Mouse (Mus musculus) hindbrain, embryonic 16.5 days (tissue): ENCODE measurements at regions not wholly inside any gene's neighbourhood (a gene's known extent, or its start where the extent isn't known, plus 50 kb on each side); places are given as distances from the start of the nearest gene placed in this dataset.

Source experiments
- ATAC-seq: fragments of 200-750 bp; cut with Nextera tagmentation; 2 replicates; pipeline ENCODE4 v1.8.0; 2017; ENCODE audit warnings: moderate TSS enrichment, moderate library complexity
- H3K27ac ChIP-seq: fragments of 300-500 bp; sonication (generic); 2 replicates; pipeline ENCODE4 v1.5.1; 2014; ENCODE audit warnings: low read depth, mild to moderate bottlenecking, control low read depth, low read length, moderate library complexity
- H3K27me3 ChIP-seq: fragments of 300-500 bp; sonication (generic); replicated peaks from 2 replicates; pipeline ENCODE4 v1.6.1; 2014; ENCODE audit warnings: low read length; ENCODE audit not compliant: control insufficient read depth, insufficient read depth
- H3K36me3 ChIP-seq: fragments of 300-500 bp; sonication (generic); 2 replicates; pipeline ENCODE4 v1.6.1; 2014; ENCODE audit warnings: mild to moderate bottlenecking, low read length, moderate library complexity, mixed read lengths; ENCODE audit not compliant: control insufficient read depth, insufficient read depth
- H3K4me1 ChIP-seq: fragments of 300-500 bp; sonication (generic); 2 replicates; pipeline ENCODE4 v1.6.1; 2014; ENCODE audit warnings: low read depth, low read length; ENCODE audit not compliant: control insufficient read depth, insufficient read depth
- H3K4me2 ChIP-seq: fragments of 300-500 bp; sonication (generic); 2 replicates; pipeline ENCODE4 v1.6.1; 2014; ENCODE audit warnings: mild to moderate bottlenecking, low read length, control low read depth, moderate library complexity
- H3K4me3 ChIP-seq: fragments of 300-500 bp; sonication (generic); 2 replicates; pipeline ENCODE4 v1.5.1; 2014; ENCODE audit warnings: mild to moderate bottlenecking, low read length, control low read depth, moderate library complexity
- H3K9ac ChIP-seq: fragments of 300-500 bp; sonication (generic); 2 replicates; pipeline ENCODE4 v1.6.1; 2014; ENCODE audit warnings: low read depth, mild to moderate bottlenecking, control low read depth, low read length, moderate library complexity
- H3K9me3 ChIP-seq: fragments of 300-500 bp; sonication (generic); 2 replicates; pipeline ENCODE4 v1.6.1; 2014; ENCODE audit warnings: mild to moderate bottlenecking, low read length, moderate library complexity; ENCODE audit not compliant: control insufficient read depth
- WGBS: fragments of 180-500 bp; shearing (Covaris S2); extraction: QIAGEN DNeasy Blood & Tissue Kit; methylation state at CpG from one replicate; pipeline ENCODE4 v1.1.7; 2014; 5-methylcytosine and 5-hydroxymethylcytosine counted together

DNA sequence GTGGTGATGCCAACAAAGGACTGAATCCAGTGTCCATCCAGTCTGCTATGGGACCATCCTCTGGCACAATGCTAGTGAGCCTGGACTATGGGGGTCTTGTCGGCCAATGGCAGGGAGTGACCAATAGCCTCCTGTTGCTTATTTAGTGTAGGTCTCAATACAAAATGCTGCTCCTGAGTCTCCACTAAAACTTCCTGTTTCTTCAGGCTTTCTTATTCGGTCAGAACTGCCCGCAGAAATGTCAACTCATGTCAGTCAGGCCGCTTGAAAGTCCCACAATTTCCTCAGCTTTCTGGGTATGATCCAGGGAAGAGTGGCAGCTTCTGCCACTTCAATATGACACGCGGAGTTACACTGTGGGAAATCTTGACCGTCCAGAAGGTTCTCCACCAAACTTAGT, 94.7 kb upstream of the Jazf1 start:
- Histone ChIP-seq H3K36me3 (no peaks in the 10 kb centered on the region), H3K4me3 (no peak overlapping the region), H3K27me3 (no peaks in the 10 kb centered on the region; the same call in 1 of the 2 replicates), H3K9ac (no peak overlapping the region), H3K27ac (no peak overlapping the region), H3K4me1 (no peaks in the 10 kb centered on the region), H3K4me2 (no peak overlapping the region), H3K9me3 (no peaks in the 10 kb centered on the region)
- no peak for ATAC-seq
- WGBS: 91% methylated on average over 7 of the region's 7 CpGs

DNA sequence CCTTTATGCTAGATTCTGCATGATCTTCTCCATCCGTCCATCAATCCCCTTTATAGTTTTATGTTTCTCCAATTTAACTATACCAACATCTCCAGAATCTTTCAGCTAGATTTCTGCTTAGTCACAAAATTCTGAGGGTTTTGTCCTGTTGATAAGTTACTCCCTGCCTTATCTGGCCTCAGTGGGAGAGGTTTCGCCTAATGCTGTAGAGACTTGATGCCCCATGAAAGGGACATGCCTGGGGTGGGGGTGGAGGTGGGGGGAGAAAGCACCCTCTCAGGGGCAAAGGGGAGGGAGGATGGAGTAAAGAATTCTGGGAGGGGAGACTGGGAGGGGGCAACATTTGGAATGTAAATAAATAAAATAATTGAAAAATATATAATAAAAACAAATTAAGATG, 93.2 kb upstream of the Jazf1 start:
- no peak for ATAC-seq
- Histone ChIP-seq H3K9me3 (no peaks in the 10 kb centered on the region), H3K27ac (no peak overlapping the region), H3K4me1 (no peaks in the 10 kb centered on the region), H3K4me2 (no peak overlapping the region), H3K27me3 (no peaks in the 10 kb centered on the region; the same call in 1 of the 2 replicates), H3K9ac (no peak overlapping the region), H3K36me3 (no peaks in the 10 kb centered on the region), H3K4me3 (no peak overlapping the region)
- WGBS: 85% methylated on average over 2 of the region's 2 CpGs

DNA sequence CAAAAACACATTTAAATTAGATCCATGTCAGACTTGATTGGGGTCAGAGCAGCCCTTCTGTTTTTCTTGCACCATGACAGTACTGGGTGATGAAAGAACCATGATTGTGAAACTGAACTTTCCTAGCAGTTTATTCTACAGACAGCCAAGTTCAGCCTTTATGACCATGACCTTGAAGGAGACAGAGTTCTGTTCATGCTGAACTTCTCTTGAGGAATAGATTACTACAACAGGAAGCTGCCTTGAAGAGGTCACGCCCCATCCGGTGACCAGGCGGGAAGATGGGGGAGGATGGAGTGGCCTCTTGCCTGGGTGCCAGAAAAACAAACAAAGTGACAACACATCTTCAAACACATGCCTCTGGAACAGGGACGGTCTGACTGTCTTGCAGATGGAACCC, 86.2 kb upstream of the Jazf1 start:
- Histone ChIP-seq H3K4me3 (no peak overlapping the region), H3K4me1 (no peaks in the 10 kb centered on the region), H3K9me3 (no peaks in the 10 kb centered on the region), H3K9ac (no peak overlapping the region), H3K27me3 (no peaks in the 10 kb centered on the region; the same call in 1 of the 2 replicates), H3K4me2 (no peak overlapping the region), H3K36me3 (no peaks in the 10 kb centered on the region), H3K27ac (no peak overlapping the region)
- ATAC-seq: no peak
- whole genome bisulfite sequencing: 75% methylated on average over 4 of the region's 4 CpGs

DNA sequence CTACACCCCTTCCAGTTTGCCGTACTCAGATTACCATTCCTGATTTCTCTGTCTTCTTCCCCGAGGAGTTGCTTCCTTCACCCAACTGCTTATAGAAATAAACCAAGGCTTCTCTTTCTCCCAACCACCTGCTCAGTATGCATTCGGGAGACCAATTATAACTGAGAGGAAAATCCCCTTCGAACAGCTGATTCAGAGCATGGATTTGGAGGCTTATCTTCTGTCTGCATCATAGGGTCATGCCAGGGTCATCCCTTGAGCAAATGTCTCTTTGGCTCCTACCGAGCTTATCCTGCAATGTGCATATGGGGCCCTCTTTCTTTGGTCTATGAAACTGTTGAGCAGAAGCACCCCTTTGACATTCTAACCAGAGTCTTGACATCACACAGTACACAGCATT, 79.0 kb upstream of the Jazf1 start:
- H3K27me3 ChIP-seq: no peaks in the 10 kb centered on the region; the same call in 1 of the 2 replicates
- no peak overlapping the region for H3K4me3 ChIP-seq
- H3K4me1 ChIP-seq: no peaks in the 10 kb centered on the region
- 68% methylated on average over 5 of the region's 5 CpGs for WGBS
- no peak overlapping the region for H3K27ac ChIP-seq
- no peaks in the 10 kb centered on the region for H3K9me3 ChIP-seq
- no peaks in the 10 kb centered on the region for H3K36me3 ChIP-seq
- no peak overlapping the region for H3K4me2 ChIP-seq
- no peak overlapping the region for H3K9ac ChIP-seq
- ATAC-seq: no peak

DNA sequence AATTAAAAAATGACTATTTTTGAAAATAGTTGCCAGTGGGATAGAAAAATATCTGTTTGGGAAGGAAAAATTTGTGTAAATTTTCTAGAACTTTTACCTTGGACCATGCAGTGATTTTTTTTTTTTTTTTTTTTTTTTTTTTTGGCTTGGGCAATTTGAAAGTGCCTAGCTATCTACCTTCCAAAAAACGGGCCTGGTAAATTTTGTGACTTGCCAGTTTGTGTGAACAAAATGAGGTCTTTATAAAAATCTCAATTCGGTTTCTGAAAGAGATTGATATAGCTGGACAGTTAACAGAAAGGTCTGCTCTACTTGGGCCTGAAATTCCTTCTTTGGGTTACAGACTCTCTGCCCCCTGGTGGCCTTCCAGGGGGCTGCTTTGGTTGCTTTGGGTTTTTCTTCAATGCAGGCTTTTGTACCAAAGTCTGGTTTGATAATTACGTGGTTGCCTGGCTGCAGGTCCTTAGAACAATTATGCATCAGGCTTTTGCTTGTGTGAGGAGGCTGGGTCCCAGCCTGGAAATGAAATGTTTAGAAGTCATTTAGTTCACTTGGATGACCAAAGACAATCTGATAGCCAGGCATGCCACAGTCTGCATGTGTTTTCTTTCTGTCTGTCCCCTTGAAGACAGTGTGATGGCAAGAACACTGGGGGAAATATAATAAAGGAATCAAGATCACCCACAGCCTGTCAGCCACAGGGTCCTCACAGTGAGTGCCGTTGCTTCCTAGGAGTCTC, 75.6 kb upstream of the Jazf1 start:
- Histone ChIP-seq H3K27ac (no peak overlapping the region), H3K4me2 (no peak overlapping the region), H3K36me3 (no peaks in the 10 kb centered on the region), H3K9me3 (no peaks in the 10 kb centered on the region), H3K4me1 (no peaks in the 10 kb centered on the region), H3K4me3 (no peak overlapping the region), H3K9ac (no peak overlapping the region), H3K27me3 (no peaks in the 10 kb centered on the region)
- 13% methylated on average over 4 of the region's 4 CpGs for WGBS
- ATAC-seq: peak; percentile 20; the same call in 1 of the 2 replicates

DNA sequence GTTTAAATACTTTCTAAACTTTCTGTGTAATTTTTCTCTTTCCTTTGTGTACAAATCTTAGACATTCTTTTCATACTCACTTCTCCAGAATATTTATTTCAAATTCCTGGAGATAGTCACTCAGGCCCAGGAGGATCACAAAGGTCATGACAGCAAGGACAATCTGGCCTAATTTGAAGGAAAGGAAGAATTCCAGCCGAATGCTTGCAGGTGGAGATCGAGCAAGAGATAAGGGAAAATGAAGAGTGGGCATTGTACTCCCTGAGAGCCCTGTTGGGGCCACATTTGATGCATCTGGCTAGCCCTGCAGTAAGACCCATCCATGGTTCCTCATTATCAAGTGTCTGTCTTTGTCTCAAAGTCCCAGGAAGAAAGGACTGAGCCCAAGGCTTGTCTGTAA, 66.0 kb upstream of the Jazf1 start:
- Histone ChIP-seq H3K4me1 (no peaks in the 10 kb centered on the region), H3K9ac (no peak overlapping the region), H3K4me2 (no peak overlapping the region), H3K36me3 (no peaks in the 10 kb centered on the region), H3K9me3 (no peaks in the 10 kb centered on the region), H3K27me3 (no peaks in the 10 kb centered on the region), H3K27ac (no peak overlapping the region), H3K4me3 (no peak overlapping the region)
- ATAC-seq: no peak
- whole genome bisulfite sequencing: 77% methylated on average over 2 of the region's 2 CpGs

DNA sequence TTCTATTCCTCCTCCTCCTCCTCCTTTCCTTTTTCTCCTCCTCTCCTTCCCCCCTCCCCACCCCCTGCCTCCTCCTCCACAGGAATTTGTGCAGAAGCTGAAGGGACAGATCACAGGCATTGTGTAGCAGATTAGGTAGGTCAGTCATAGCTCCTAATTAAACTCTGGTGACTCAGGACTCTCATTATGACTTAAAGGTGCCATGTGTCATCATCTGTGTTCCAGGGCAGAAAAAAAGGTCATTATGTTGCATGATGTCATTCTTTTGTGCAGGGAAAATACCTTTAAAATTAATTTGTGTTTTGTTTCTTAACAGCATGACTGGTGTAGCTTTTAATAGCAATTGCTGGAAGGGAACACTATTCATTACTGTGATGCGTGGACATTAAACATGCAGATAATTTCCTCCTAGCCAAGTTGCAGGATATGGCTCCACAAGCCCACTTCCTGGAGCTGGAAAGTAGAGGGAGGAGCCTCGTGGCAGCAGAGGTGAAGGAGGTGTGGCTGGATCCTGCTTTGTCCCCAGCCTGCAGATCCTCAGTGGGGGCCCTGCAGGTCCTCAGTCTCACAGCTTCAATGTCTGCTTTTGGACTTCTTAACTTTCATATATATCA, 62.4 kb upstream of the Jazf1 start:
- WGBS: 19% methylated on average over 2 of the region's 2 CpGs

DNA sequence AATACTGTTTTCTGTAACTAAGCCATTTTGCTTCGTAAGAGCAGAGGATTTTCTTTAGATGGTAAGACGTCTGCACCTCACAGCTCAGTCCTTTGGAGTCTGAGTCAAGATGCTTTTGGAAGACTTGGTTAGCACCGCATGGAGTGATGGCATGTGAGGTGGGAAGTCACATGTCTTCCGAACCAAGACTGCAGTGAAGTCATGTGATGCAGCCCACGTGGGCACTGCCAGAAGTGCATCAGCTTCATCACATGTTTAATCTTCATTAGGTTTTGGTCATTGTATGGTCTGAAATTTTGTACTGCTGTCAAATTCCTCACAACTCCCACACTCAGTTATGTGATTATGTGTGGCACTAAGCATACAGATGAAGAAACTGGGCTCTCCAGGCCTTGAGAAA, 58.3 kb upstream of the Jazf1 start:
- Histone ChIP-seq H3K9me3 (no peaks in the 10 kb centered on the region), H3K36me3 (no peaks in the 10 kb centered on the region), H3K9ac (no peak overlapping the region), H3K4me2 (no peak overlapping the region), H3K4me3 (no peak overlapping the region), H3K27me3 (no peaks in the 10 kb centered on the region), H3K4me1 (no peaks in the 10 kb centered on the region), H3K27ac (no peak overlapping the region)
- ATAC-seq: no peak
- 82% methylated on average over 5 of the region's 5 CpGs for WGBS

More for the DNA sequence above, 62.4 kb upstream of the Jazf1 start:
- Histone ChIP-seq H3K9ac (no peak overlapping the region), H3K4me2 (no peak overlapping the region), H3K27me3 (no peaks in the 10 kb centered on the region), H3K4me1 (no peaks in the 10 kb centered on the region), H3K9me3 (no peaks in the 10 kb centered on the region), H3K4me3 (no peak overlapping the region), H3K27ac (no peak overlapping the region), H3K36me3 (no peaks in the 10 kb centered on the region)
- ATAC-seq: no peak

DNA sequence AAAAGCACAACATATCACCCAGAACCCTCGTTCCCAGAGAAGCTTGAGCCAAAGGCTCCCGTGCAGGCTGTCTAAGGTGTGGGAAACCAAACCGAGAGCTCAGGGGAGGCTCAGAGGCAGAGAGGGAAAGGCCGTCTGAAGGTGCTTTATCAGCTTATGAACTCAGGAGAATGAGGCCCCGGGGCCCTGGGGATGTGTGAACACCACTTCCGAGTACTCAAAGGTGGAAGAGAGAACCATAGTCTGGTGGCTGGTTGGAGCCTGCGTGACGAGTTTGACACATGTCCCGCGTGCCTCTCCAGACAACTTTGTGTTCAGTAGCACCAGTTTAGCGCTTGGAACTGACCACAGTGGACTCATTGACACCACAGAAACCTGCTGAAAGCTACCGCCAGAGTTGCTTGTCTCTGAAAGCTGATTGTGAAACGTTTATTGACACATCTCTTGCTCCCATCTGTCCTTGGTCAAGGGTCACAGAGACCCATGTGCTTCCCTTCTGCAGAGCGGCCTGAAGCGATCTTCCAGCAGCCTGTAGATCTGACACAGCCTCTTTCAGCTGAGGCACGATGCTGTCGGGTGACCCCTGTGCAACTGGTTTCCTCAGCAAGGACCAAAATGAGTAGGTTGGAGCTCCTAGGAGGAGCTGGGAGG, 56.5 kb upstream of the Jazf1 start:
- Histone ChIP-seq H3K4me2 (no peak overlapping the region), H3K4me3 (no peak overlapping the region), H3K4me1 (no peaks in the 10 kb centered on the region), H3K9me3 (no peaks in the 10 kb centered on the region), H3K27ac (no peak overlapping the region), H3K36me3 (no peaks in the 10 kb centered on the region), H3K27me3 (no peaks in the 10 kb centered on the region), H3K9ac (no peak overlapping the region)
- WGBS: 87% methylated on average over 17 of the region's 17 CpGs
- no peak for ATAC-seq
